Mouse (Mus musculus) E14TG2a.4 (cell line): ENCODE results near the gene Kcng4.

Source experiments
- CTCF ChIP-seq: conservative IDR thresholded peaks from 2 replicates; pipeline ENCODE4 v1.5.1; 2014; ENCODE audit warnings: low read length
- NANOG ChIP-seq: IDR thresholded peaks from 2 replicates; pipeline ENCODE4 v1.6.1; 2014; ENCODE audit warnings: borderline replicate concordance, low read length, mixed read lengths
- POU5F1 ChIP-seq: IDR thresholded peaks from 2 replicates; pipeline ENCODE4 v1.6.1; 2014; ENCODE audit warnings: low read length, borderline replicate concordance

- TF ChIP-seq CTCF (no peak), POU5F1 (no peak), NANOG (no peak)
Measured at GRCm38 (mm10) chr8:119624916-119625315, 10.6 kb downstream of the Kcng4 start.
